Mouse (Mus musculus) heart, adult 2 months (tissue): ENCODE results near the gene Slc29a4.

Source experiments
- CTCF ChIP-seq: fragments of 200-600 bp; IDR thresholded peaks from 2 replicates; pipeline ENCODE4 v1.8.1; 2022; ENCODE audit warnings: antibody characterized with exemption, mild to moderate bottlenecking, moderate library complexity
- EP300 ChIP-seq: fragments of 200-500 bp; IDR thresholded peaks from 2 replicates; pipeline ENCODE4 v1.6.1; 2011; ENCODE audit warnings: low read depth, low read length, control low read depth; ENCODE audit not compliant: insufficient read depth

- no peak for TF ChIP-seq CTCF
- TF ChIP-seq EP300: no peak
Measured at GRCm38 (mm10) chr5:142709436-142709835, 17.1 kb downstream of the Slc29a4 start.
